Mouse (Mus musculus): ENCODE data around the gene Ubash3a.

Gene Ubash3a
- long read RNA-seq, experiment 1, result 0 reads
- long read RNA-seq, experiment 2, result 0 reads

DNA sequence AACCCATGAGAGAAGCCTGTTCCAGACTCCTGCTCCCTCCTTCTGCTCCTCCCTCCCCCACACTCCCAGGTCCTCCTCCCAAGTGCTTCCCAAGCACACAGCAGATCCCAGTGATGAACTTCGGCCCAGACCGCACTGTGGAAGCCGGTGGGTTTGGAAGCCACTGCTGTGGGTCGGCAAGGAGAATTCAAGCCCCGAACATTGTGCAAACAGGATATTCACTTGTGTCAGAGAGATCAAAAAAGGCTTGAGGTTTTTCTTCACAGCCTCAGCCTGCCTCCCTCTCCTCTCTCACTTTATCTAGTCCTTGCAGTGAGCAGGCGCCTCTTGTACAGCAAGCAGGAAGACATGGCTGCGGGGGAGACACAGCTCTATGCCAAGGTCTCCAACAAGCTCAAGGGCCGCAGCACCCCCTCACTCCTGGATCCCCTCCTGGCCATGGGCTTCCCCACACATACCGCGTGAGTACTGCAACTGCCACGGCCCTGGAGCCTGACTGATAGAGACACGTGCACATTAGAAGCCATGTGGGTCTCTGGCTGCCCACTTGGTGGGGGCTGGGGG is at the start of gene Ubash3a:
Gene Ubash3a, plus strand, starts transcription at position 103 of the 564 bp plus-strand sequence.
- intact Hi-C loops (cut with DNase I), result no loop called here

GRCm38 (mm10) chr17:31157921-31158320 is 49.8 kb upstream of the Ubash3a start:
- intact Hi-C loops (cut with DNase I), result no loop called here

- intact Hi-C loops (cut with DNase I), result no loop called here
These were observed 47.4 kb upstream of the Ubash3a start for GRCm38 (mm10) chr17:31160291-31160690.

GRCm38 (mm10) chr17:31162607-31163006 is 45.1 kb upstream of the Ubash3a start:
- intact Hi-C loops (cut with DNase I), result no loop called here

DNA sequence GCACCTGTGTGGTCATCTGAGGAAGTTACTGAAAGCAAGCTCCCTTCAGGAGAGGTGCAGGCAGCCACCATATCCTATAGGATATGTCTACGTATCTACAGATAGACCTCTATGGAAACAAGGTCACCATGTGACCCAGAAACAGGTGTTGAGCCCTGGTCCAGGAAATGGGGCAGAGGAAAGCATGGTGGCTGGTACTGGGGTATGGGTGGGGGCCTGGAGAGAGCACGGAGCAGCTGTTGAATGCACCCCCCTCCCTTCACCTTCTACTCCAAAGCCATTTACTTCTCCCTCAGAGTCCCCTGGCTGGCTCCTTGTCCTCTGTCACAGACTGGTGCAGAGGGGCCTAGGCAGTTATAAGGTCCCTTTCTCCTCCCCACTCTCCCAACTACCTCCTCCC is 43.9 kb upstream of the Ubash3a start:
- intact Hi-C loops (cut with DNase I), result no loop called here

- intact Hi-C loops (cut with DNase I), result no loop called here
These were observed 42.5 kb upstream of the Ubash3a start, which contains the start of gene Tff1 for GRCm38 (mm10) chr17:31165127-31165526. Gene Tff1 (minus strand): TSS chr17:31165277.

DNA sequence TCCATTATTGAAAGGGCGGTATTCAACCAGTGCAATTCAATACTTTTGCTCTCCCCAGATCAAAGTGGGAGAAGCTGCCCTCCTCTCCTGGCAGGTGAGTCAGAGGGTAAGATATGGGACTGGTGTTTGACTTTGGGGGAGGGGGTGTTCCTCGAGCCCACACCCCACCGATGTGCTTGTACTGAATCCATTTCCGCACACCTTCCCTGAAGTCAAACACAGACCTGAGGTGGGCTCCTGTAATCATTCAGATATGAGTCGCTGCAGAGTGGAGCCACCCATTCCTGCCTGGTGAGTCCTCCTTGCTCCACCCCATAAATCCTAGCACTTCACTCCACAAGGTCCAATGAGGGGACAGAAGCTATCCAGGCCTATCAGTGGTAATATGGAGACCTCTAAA is 37.9 kb upstream of the Ubash3a start:
- intact Hi-C loops (cut with DNase I), result no loop called here

GRCm38 (mm10) chr17:31176321-31176720 is 31.4 kb upstream of the Ubash3a start:
- intact Hi-C loops (cut with DNase I), result no loop called here

DNA sequence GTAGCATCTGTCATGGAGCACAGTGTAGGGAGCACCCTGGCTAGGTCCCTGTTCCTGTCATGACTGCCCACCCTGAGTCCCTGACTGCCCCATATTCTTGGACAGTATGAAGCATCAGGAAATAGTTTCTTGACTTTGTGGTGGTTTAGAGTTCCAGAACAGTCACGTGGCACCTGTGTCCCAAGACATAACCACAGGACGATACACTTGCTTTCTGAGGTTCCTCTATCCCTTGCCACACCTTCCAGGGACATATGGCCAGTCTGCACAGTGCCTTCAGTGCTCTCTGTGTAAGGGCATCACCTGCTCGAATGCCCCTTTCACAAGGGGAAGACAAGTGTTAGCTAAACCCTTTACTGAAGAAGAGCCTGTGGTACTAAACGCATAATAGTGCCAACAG is 26.2 kb upstream of the Ubash3a start:
- intact Hi-C loops (cut with DNase I), result no loop called here

DNA sequence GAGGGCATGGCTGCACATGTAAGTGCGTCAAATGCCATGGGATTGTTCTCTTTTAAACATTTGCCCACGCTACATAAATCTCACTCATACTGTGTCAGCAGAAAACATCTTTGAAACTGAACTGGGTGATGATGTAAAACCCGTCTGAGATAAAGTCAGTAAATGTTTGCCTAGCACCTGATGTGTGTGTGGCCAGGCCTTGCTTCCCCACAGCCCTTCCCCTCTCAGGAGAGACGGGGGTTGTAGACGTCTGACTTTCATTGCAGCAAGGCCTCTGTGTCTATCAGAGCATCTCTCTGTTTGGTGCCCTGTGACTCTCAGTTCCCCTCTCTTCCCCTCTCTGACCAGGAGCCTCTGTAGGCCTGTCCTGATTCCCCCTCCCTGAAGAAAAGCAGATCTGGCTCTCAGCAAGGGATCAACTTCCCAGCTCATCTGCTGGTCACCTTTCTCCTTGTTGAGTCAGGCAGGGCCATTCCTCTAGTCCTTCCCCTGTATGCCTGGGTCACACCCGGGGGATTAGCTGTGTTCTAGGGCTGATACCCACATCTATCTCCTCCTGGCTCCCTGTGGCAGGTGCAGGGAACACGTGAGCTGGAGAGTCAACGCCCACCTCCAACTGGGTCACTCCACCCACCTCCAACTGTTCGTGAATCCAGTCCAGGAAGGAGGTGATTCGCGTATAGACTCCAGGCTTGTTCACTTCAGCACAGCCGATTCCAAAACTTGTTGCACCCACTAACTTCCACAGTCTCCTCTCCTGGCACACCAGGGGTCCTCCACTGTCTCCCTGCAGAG is 24.3 kb upstream of the Ubash3a start:
- intact Hi-C loops (cut with DNase I), result no loop called here

DNA sequence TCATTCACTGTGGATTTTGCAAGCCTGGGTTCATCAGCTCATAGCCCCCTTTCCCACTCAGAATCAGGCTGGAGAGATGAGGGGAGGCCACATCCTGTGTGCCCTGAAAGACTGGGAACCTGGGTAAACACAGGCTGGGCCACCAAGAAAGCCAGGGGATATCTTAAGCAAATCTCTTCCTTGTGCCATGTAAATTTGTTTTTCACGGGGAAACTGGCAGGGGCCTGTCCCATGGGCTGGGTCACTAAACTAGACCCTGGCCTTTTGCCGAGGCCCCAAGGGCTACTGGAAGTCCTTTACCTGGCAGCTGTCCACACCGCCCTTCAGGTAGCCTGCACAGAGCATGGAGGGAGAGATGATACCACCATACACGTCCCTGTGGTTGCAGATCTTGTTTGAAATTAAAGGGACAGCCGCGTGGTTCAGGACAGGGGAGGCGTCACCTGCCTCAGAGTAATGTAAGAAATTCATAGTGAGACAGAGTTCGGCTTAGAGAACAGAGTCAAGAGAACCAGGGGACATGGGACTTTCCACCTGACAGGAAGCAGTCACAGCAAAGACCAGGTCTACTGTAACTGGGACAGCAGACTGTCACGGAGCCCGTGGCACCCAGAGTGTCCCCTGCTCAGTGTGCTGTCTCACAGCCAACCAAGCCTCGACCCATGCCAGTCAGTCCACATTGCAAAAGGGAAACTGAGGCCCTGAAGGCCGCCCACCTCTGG is 23.2 kb upstream of the Ubash3a start:
- intact Hi-C loops (cut with DNase I), result no loop called here

GRCm38 (mm10) chr17:31187370-31187769 is 20.3 kb upstream of the Ubash3a start:
- intact Hi-C loops (cut with DNase I), result loop anchor here (1.0 to 2.0 kb wide), 2 partner anchors 49 to 177 kb away; no protein-coding TSS in a partner anchor

GRCm38 (mm10) chr17:31191825-31192224 is 15.8 kb upstream of the Ubash3a start:
- intact Hi-C loops (cut with DNase I), result no loop called here

GRCm38 (mm10) chr17:31192663-31193062 is 15.0 kb upstream of the Ubash3a start:
- intact Hi-C loops (cut with DNase I), result no loop called here

DNA sequence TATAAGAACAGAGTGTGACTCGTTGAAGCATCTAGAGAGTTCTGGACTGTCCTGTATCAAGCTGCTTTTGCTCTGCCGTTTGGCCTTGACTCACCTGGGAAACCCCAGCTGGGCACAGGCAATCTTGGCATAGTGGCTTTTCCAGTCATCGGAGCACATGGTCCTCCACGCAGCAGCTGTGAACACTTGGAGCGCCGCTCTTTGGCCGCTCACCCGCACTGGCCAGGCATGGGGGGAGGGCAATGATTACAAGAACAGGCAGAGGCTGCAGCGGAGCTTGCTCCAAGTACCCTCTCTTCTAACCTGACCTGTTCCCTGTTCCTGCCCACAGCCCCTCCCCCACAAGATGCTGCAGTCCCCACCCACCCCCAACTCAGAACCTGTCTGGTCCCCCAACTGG is 14.3 kb upstream of the Ubash3a start:
- intact Hi-C loops (cut with DNase I), result no loop called here

DNA sequence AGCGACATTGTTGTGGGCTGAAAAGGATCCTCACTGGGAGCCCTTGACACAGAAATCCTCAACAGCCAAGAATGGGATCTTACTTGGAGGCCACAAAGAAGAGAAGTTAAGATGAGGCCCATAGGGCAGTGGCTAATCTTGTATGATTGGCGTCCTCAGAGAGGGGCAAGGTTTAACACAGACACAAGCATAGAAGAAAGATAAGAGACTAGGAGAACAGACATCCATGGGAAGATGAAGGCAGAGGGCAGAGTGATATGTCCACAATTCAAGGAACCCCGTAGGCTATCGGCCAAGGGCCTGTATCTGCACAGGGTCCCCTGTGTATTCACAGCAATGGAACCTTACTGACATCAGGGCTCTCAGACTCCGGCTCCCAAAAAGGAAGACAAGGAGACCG is 12.5 kb upstream of the Ubash3a start:
- intact Hi-C loops (cut with DNase I), result no loop called here

GRCm38 (mm10) chr17:31196283-31196682 is 11.4 kb upstream of the Ubash3a start:
- intact Hi-C loops (cut with DNase I), result no loop called here

GRCm38 (mm10) chr17:31198877-31199276 is 8.8 kb upstream of the Ubash3a start, which contains the start of gene Tmprss3:
Gene Tmprss3 (minus strand): TSS chr17:31198977.
- intact Hi-C loops (cut with DNase I), result no loop called here

DNA sequence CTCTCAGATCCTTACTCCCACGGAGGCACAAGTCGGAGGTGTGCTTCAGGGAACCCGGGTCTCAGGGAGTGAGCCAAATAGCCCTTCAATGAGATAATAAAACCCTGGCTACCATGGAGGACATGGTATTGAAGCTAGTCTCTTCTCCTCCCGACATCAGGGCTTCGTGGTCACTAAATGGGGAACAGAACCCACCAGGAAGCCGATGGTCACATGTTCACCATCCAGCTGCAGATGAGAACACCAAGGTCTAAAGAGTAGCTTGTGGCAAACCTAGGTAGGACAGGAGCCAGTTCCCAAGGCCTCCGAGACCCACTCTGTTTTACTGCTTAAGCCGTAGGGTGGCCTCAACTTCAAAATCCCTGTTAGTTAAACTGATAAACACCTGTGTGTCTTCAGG is 981 bp downstream of the Ubash3a start:
- intact Hi-C loops (cut with DNase I), result no loop called here

- intact Hi-C loops (cut with DNase I), result no loop called here
These were observed 1.8 kb downstream of the Ubash3a start for GRCm38 (mm10) chr17:31209376-31209930.

GRCm38 (mm10) chr17:31210299-31210698 is 2.6 kb downstream of the Ubash3a start:
- intact Hi-C loops (cut with DNase I), result no loop called here

- intact Hi-C loops (cut with DNase I), result no loop called here
These were observed 4.2 kb downstream of the Ubash3a start for GRCm38 (mm10) chr17:31211881-31212280.

Data from adrenal gland (tissue).